Mouse (Mus musculus): ENCODE measurements around the gene Faim.

The Faim gene

DNA sequence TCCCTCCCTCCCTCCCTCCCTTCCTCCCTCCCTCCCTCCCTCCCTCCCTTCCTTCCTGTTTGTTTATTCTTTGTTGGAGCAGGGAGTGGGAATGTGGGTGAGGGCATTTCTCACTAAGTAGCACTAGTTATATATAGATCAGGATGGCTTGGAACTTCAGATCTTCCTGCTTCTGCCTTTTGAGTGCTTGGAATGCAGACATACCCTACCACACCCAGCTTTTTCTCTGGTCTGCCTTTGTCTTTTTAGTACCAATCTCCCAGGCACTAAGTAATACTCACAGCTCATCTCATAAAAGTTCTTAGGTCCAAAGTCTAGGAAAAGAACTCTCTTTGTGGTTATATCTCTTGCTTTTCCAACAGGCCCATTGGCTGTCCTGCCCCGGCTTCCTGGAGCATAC is 10.1 kb upstream of the Faim start:
- DNase-seq = no peak

DNA sequence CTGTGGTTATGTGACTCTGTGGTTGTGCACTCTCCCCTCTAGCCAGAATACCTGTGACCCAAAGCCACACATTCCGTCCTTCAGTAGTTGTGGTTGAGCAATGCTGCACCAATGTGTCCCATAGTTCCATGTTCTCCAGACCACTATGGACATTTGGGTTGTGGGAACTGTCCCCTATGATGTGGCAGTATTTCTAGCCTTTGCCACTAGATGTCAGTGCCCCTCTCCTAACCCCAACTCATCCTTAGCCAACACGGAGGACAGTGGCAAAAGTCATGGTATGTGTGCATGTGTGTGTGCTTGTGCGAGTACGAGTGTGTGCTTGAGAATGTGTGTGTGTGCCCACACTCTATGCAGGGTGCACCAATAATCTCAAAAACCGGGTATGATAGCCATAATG is 9.7 kb upstream of the Faim start:
- DNase-seq = no peak

DNA sequence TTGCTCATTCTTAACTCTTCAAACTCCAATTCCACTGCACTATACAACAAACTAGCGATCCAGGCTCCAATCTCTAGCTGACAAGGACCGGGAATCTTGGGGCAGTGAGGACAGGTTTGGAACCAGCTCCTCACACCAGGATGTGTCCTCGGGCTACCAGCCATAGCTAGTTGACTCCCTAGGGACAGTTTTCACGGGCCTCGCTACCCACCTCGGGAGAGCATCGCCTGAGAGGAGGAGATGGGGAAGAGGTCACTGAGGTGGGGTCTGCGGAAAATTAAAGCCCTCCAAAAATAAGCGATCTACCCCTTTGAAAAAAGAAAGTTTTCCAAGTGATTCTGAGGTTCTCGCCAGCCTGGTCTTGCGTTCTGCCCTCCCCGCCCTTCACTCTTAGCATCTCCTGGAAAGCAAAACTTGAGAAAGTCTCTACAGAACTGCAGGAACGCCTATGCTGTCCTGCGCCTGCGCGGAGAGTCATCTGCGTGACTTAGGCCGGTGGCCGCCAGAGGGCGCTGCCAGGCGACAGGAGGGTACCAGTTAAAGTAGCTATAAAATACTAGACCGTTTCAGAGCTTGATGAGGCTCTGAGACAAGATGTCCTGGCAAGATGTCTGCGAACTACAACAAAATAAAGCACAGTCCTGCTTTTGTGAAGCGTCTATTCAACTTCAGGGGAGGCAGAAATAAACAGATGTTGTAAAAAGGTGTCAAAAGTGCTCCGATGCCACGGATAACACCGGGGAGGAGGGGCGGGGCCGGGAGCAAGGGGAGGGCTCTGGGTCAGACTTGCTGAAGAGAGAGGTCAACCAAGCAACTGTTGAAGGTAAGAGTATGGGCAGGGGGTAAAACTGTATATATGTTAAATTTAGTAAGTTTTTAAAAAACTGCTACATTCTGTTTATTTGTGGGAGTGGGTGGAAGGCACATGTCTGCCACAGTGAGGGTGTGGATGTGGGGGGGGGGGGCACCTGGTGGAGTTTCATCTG is 6.4 kb upstream of the Faim start:
- DNase-seq = peak; percentile 98

DNA sequence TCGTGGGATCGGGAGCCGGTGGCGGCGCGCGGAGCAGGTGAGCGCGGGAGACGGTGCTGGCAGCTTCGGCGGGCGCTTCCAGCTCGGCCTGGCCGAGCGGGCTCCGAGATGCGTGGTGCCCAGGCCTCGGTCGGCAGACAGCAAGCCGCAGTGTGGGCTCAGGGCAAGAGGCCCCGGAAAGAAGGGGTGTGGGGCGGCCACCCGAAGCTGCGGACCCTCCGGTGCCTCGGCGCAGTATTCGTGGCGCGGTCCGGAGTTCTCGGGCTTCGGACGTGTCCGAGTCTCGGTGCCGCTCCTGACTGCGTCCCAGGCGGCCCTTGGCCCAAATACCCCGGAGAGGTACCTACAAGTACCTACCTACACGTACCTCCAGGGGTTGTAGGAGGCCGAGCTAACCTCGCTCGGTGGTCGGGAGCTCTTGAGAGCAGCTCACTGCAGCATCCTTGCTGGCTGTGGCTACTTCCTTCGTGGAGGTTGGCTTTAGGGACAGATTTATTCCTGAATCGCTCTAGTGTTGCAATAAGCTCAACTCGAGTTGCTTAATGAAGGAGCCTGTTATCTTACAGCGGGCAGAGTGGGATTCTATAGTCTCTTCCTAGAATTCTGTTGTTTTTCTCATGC is 413 bp downstream of the Faim start:
- DNase-seq = no peak

DNA sequence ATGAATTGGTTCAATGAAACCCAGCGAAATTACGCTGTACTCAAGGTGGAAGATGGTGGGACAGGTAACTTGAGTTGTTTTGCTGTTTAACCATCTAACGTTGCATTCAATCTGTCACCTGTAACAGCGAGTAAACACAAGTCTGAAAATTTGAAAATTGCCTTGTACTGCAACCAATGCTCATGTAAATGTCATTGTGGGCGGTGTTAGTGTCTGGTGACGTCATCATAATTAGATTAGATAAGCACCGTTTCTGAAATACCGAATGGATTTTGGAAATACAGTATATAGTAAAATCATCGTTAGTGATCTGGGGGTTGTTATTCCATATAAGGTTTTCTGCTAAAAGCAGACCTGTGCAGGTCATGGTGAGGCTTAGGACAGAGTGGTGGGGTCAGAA is 958 bp downstream of the Faim start:
- DNase-seq = no peak

DNA sequence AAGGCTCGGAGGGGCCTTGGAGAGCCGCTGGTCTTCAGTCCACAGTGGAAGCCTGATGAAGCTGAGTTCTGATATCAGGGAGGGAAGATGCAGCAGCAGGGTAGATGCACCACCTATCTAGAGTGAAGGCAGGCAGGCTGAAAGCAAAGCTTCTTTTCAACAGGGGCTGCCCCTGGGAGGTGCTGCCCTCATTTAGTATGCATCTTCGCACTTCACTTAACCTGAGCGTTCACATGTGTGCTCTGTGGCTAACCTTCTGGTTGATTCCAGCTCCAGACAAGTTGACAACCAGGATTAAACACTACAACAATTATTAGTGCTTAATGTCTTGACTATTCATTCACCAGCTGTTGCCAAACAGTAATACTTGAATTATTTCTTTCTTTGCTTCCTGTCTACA is 7.9 kb downstream of the Faim start:
- no peak for DNase-seq

DNA sequence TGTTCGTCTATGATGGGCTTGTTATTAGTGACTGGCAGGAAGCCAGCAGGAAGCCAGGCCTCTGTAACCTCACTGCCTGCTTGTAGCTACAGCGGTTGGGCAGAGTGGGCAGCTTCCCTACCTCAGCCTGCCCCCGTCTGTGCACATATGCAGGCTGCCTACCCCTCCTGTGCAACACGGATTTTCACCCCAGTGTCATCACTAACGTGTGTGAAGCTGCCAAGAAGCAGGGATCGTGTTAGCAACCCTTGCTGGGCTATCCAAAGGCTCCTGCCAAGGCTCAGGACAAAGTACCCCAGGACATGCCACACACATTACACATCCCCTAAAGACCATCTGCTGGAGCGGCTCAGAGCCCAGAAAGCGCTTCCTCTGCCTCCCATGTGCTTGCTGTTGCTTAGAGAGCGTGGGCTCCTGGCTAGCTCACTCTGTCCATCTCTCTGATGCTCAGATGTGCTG is 13.7 kb downstream of the Faim start:
- no peak for DNase-seq

DNA sequence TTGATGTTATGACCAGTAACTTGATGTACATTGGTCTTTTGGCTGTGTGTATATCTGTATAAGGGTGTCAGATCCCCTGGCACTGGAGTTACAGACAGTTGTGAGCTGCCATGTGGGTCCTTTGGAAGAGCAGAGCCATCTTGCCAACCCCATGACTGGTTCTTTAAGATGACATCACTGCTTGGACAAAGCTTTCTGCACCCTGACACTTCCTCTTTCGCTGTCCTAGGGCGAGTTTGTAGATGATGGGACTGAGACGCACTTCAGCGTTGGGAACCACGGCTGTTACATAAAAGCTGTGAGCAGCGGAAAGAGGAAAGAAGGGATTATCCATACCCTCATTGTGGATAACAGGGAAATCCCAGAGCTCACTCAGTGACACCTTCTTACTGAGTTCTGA is 15.2 kb downstream of the Faim start:
- DNase-seq = no peak

DNA sequence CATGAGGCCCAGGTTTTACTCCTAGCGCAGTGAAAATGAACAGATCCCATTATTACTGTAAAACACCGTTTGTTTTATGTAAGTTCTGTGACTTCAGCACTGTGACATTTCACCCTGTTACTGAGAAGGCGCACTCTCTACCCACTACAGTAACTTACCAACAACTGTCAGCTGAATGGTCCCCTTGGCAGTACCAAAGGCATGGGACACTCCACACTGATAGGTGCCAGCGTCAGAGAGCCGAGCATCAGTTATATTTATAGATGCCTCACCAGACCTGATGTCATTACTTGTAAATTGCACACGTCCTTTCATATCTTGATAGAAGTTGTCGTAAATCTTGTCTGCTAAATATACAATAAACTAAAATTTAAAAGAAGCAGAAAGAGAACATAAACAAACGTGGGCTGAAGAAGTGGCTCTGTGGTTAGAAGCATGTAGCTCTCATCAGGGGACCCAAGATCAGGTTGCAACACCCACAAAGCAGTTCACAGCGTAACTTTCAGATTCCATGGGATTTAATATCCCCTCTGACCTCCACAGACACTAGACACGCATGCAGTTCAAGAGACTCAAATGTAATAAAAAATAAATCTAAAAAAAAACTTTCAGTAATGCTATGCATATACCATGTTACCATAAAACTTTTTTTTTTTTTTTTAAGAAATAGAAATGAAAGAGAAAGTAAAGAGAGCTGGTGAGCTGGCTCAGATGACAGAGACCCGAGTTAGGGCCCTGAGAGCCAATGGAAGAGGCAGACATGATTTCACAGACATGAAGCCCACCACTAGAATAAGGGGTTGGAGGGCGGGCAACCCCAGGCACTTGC is 23.1 kb downstream of the Faim start:
- DNase-seq = peak; percentile 89

DNA sequence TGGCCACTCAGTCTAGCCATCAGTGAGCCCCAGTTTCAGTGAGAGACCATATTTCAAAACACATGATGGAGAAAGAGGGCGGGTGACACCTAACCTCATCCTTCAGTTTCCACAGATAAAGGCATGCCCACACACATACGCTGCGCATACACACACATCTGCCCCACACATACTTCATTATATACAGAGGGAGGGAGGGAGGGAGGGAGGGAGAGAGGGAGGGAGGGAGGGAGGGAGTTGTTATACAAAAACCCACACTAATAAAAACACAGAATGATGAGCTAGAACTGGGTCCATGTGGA is 23.7 kb downstream of the Faim start:
- no peak for DNase-seq

DNA sequence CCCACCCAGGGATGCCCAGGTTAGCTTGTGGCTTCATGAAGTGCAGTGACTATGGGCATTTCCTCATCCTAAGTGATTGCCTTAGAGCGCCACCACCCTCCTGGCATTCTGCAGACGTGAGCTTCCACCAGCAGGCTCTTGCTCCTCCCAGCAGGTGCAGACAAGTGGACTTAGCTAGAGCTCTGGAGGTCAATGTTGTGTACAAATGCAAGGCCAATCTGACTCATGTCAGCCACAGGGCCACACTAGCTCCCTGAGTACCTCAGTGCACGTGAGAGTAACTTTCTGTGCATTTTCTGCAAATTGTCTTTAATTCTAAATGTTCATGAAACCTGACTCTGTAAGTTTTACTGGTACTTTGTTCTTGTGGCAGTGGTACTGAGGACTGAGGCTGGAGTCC is 30.1 kb downstream of the Faim start:
- DNase-seq = no peak

DNA sequence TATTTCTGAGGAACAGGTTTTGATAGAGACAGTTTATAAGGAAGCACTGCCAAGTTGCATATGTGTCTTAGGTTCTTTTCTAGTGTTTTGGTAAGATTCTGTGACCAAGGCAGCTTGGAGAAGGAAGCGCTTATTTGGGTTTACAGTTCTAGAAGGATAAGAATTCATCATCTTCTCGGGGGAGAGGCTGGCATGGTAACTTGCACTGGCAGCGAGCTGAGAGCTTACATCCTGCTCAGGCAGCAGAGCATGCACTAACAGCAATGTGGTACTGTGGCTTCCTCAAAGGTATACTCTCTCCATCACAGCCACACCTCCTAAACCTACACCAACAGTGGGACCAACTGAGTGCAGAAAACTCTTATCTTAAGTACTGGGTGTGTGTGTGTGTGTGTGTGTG is 30.6 kb downstream of the Faim start:
- DNase-seq = no peak

DNA sequence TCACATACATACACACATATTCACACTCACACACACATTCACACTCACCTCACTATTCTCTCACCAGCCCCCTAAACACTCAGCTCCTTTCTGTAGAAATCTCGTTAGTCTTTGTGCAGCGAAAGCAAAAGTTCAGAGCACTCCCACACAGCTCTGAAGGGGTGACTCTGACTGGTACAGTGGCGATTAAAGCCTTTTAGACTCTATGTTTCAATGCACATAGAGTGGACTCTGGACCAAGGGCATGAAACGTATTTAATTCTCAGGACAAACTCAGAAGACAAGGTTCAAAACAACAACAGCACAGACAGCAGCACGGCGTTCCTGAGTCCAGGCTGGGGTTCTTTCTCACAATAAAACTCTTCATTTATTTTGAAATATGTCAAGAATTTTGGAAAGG is 31.5 kb downstream of the Faim start:
- no peak for DNase-seq

DNA sequence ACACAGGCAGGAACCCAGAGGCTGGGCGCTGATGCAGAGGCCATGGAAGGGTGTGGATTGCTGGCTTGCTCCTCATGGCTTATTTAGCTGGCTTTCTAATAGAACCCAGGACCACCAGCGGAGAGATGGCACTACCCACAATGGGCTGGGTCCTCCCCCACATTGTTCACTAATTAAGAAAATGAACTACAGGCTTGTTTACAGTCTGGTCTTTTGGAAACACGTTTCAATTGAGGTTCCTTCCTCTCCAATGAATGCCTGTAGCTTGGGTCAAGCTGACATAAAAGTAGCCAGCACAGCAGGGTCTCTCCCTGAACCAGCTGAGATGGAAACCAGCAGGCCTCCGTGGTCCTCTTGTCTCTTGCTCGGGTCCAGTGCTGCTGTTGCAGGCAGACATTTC is 35.0 kb downstream of the Faim start:
- DNase-seq = no peak

DNA sequence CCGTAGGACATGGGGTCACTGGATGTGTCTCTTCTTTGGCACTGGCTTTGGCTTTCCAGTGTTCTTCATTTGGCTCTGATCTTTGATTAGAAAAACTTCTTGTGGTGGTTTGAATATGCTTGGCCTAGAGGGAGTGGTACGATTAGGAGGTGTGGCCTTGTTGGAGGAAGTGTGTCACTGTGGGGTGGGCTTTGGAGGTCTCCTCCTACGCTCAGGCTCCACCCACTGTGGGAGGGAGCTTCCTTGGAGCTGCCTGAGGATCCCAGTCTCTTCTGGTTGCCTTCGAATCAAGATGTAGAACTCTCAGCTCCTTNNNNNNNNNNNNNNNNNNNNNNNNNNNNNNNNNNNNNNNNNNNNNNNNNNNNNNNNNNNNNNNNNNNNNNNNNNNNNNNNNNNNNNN is 35.6 kb downstream of the Faim start:
- no peak for DNase-seq

DNA sequence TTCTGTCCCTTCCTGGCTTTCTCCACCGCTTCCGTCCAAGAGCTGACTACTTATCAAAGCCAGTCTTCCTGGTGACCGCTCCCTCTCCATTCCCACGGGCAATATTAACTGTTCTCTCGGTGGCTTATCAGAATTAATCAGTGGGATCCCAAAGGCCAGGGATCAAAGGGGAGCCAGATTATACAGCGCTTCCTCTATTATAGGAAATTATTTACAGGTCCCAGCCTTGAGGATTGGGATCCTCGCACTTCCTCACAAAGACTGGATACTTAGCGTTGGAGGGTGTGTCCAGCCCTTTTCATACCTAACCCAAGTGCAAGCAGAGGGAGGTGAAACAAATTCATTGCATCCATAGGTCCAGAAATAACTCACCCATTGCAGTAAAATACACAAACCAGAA is 45.9 kb downstream of the Faim start:
- DNase-seq = no peak

DNA sequence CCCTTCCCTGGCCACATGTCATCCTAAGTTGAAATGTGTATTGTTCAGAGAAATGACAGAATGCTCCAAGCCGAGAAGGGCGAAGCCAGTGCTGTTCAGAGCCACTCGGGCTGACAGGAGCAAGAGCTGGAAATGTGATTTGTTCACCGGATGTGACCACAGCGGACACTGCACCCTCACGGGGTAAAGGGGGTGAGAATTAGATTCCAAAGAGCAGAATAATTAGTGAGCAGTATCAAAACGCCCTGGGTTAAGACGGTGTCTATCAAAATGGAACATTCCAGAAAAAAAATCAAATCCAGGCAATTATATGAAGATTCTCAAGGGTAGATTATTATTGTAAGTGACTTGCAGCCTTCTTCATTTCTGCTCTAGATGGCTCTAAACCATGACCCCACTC is 47.9 kb downstream of the Faim start:
- no peak for DNase-seq

DNA sequence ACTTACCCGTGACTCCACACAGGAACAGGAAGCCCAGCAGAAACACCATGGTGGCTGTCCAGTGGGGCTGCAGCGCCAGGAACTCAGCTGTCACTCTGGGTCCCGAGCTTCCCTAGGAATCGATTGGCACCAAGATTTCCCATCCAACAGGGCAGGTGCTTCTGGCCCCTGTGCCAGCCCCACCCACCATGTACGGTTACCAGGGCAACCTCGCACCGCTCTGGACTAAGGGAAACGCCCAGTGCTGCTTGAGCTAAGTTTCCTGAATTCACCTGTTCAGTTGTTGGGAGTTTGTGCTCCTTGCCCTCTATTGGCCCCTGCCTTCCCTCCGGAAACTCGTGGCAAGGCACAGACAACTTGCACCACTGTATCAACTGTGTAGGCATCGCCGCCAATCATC is 49.4 kb downstream of the Faim start, which contains the start of gene Gm1123:
Gm1123 (minus strand) TSS at position 141 of the 400 bp plus-strand sequence.
- no peak for DNase-seq

DNA sequence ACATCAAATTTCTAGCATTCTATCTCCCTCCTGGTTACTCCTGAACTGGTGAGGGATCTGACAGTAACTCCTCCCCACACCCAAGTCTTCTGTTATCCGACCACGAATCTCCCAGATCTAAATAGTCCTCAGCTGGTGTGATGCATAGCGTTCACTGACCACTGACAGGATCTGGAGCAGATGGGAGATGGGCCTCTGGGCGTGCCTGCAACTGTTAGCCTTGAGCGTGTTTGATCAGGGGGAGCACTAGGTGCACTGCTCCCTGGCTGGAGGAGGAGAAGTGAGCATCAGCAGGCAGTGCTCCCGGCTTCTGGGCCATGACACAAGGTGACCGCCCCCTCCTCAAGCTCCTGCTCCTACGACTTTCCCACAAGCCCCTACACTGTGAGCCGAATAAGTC is 55.8 kb downstream of the Faim start:
- no peak for DNase-seq

DNA sequence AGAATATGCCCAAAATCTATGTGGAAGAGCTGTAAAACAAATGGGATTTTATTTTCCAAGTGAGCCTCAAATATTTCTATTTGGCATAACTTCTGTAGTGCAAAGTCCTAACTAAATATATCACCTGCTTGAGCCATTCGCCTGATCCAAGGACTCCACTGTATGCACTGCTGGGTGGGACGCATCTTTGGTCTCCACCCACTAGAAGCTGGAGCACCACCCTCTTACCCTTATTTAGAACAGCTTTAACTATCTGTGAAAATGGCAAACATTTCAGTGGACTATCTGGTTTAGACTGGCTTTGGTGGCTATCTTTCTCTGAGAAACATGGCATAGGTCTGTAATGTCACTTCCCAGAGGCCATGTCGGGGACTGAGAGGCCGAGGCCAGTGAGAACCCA is 56.5 kb downstream of the Faim start:
- DNase-seq = no peak

DNA sequence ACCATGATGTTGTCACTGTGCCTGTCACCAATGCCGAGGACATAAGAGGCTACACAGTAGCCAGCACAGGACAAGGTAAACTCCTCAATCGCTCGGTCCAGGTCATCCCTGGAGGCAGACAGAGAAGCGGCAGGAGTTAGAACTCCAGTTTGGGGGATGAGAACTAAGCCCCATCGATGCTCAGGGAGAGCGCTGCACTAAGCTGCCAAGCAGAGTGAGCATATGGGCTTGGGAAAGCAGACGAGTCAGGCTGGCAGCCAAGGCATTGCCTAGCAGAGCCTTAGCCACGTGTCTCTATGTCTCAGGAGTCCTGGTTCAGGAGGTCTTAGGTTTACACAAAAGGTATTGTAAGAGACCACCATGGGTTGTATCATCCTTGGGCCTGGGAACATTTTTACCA is 58.6 kb downstream of the Faim start:
- no peak for DNase-seq

DNA sequence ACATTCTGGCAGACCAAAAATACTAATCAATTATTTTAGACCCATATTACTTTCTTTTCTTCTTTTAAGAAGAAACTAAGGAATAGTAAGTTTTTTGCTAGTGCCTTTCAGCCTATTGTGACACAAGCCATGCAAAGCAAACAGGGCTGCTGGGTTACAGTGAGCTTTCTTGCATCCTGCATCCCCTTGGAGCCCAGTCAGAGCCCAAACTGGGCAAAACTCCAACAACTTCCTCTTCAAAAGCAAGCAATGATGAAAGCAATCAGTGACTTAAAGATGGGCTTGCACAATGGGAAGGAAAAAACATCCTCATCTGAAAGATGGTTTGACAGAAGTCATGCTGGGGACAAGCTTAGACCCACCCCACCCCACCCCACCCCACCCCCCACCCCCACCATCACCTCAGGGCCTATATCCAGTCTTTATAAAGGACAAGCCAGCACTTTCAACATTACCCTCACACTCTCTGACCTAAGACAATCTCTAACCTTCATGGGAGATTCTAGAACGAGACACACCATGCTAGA is 62.6 kb downstream of the Faim start:
- peak; percentile 93 for DNase-seq

DNA sequence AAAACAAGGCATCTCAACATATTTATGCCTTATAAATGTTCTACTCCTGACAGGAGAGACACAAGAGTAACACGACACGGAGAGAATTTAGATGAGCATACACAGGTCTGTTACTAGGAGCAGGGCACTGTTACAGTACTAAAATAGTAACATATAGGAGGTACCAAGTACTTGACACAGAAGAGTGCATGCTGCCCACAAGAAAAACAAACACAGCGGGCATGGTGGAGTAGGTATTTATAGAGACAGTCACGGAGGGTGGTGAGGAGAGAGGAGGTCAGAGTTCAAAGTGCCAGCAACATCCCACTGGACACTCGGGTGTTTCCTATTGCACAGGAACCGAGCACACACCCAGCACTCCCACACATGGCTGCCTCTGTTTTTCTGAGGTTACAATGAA is 63.6 kb downstream of the Faim start:
- no peak for DNase-seq

All from heart, adult 11 months (tissue).